Mouse (Mus musculus): ENCODE data around the gene Gucd1.
"Not testable (repeated sequence)": the region's sequence is repeated elsewhere in the genome, so short reads cannot be mapped to it uniquely, and the experiment has no call there.

Gucd1 gene

DNA sequence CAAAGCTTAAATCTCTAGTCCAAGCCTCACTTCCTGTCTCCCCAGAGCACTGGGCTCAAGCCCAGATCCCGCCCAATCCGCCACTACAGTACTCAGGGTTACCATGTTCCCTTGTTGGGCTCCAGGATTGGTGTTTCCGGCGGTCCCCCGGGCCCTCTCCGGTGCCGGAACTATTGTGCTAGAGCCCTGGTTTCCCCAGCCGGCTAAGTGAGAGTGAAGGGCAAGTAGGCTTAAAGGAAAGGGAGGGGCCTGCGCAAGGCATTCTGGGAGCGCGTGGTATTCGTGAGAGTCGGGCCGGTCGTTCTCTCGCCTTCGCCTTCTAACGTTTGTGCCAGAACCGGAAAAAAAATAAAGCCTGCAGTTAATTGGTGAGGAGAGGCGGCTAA lies at the start of gene Gucd1:
Gene Gucd1 (minus strand): TSS at position 215 of the 386 bp plus-strand sequence.
- peak; percentile 97 for DNase-seq (ENCODE audit: low read depth, low spot score)

DNA sequence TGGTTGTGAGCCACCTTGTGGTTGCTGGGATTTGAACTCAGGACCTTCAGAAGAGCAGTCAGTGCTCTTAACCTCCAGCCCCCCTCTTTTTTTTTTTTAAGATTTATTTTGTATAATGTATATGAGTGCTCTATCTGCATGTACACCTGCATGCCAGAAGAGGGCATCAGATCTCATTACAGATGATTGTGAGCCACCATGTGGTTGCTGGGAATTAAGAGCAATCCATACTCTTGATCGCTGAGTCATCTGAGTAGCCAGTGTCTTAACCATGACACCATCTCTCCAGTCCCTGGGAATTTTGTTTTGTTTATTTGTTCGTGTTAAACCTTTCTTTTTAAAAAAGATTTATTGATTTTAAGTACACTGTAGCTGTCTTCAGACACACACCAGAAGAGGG lies 49.0 kb upstream of the Gucd1 start:
- not testable (repeated sequence) for DNase-seq (ENCODE audit: low read depth, low spot score)

DNA sequence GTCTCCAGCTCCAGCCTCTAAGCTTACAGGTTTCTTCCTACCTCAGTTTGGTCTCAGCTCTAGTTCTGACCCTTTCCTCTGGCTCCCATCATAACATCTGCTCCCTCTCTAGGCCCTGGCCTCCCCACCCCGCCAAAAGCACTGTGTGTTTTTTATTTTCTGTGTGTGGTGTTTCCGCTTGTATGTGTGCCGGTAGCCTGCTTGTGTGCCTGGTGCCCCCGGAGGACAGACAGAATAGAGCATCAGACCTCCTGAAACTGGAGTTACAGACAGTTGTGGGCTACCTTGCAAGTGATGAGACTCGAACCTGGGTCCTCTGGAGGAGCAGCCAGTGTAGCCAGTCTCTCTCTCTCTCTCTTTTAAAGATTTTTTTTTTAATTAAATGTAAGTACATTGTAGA lies 48.5 kb upstream of the Gucd1 start:
- peak; percentile 30 for DNase-seq (ENCODE audit: low read depth, low spot score)

DNA sequence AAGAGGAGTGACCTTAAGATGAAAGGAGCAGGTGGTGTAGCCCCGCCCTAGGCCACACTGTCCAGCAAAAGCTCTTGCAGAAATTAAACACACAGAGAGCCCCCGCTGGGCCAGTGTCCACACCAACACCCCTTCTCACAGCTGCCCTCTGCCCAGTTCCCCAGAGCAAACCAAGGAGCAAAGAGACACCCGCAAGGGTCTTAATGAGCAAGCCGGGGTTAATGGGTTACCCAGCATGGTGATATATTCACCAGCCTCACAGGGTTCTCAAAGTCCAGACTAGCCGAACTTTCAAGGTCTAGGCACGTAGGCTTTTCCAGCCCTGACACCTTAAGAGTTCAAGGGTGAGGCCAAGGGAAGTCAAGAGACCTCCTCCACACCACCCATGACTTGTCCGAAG lies 48.1 kb upstream of the Gucd1 start:
- DNase-seq (ENCODE audit: low read depth, low spot score): no peak

DNA sequence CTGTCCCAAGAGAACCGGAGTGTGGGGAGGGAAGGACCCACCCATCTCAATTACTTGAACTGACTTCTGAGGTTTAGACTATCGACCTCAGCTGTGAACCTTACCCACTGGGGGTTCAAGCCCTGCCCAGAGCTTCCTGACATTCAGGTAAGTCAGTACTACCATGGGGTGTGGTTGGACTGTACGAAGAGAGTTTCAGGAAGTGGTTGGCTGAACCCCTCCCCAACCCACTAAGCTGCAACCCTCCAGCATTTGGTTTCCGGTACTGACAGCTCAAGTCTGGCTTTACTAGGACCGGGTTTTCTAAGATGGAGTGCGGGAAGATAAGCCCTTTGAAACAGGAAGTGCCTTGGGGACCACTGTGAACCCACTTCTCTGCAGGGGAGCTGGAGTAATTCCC lies 47.7 kb upstream of the Gucd1 start:
- DNase-seq (ENCODE audit: low read depth, low spot score): peak; percentile 83

DNA sequence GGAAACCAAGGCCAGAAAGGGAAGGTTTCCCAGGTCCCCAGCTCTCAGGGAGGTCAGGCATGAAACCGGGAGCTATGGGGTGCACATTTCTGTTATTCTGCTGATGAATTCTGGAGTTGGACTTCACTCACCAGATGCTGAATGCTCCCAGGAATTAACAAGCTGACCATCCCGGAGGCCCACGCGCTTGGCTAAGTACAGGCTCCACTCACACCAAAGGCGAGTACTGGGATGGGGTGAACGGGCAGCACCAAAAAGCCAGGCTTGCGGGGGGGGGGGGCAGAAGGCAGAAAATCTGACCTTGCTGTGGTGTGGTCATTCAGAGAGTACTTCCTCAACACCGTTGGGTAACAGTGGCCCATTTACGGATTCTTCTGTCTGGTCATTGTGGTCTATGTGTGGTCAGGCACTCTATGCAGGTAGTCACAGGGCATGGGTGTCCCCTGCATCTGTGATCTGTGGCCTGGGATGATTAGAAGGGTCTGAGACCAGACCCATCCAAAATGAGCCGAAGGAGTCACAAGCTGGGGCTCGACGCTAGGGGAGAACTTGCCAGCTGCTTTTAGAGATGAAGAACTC lies 47.0 kb upstream of the Gucd1 start:
- no peak for DNase-seq (ENCODE audit: low read depth, low spot score)

DNA sequence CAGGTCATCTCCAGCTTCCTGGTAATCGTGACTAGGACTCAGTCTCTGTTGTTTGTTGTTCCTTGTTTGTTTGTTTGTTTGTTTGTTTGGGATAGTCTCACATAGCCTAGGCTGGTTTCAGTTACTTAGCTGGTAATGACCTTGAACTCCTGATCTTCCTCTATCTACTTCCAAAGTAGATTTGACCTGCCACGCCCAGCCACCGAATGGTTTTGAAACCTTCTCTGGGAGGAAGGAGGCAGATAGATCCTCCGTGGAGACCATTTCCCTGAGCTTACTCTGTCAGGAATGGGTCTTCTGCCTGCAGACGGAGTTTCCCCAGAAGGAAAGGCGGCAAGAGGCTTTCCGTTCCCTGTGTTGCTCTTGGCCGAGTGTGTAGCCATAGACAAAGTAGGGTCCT lies 44.8 kb upstream of the Gucd1 start:
- DNase-seq (ENCODE audit: low read depth, low spot score): no peak

DNA sequence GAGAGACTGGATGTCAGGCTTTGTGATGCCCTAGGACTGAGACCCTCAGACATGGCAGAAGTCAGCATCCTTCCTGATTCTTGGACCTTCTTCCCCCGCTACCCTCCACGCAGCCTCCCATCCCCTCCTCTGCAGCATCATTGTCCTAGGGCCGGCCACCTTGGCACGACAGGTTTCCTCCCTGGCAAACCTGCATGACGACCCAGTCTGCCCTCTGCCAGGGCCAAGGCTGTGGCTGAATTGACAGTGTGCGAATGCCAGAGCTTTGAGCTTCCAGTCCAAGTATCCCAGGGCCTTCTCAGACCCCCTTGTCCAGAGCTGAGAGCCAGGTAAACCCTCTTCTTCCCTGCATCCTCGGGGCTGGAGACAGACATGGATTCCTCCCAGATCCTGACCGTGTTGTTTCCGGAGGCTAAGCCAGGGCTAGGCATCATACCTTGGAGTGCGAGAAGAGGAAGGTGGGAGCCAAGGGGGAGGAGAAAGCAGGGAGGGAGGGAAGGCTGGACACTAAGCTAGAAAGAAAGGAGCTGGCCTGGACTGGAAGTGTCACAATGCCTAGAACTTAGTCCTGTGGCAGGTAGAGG lies 43.4 kb upstream of the Gucd1 start, which contains the start of gene Ggt1:
Gene Ggt1 (plus strand): TSS at position 534 of the 584 bp plus-strand sequence.
- DNase-seq (ENCODE audit: low read depth, low spot score): no peak

DNA sequence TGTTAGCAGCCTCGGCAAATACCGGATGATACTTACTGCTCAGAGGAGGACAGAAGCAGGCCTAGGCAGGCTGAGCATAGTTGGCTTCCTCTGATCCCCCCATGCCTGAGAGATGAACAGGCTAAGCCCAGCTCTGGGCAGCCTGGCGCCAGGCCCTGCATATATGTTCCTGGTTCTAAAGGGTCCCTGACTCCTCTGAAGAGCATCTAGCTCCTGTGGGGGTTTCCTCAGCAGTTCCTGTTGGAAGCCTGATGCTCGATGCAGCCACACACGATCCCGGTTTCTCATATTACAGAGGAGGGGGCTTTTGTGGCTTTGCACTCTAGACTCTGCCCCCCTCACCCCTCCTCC lies 42.8 kb upstream of the Gucd1 start:
- DNase-seq (ENCODE audit: low read depth, low spot score): no peak

DNA sequence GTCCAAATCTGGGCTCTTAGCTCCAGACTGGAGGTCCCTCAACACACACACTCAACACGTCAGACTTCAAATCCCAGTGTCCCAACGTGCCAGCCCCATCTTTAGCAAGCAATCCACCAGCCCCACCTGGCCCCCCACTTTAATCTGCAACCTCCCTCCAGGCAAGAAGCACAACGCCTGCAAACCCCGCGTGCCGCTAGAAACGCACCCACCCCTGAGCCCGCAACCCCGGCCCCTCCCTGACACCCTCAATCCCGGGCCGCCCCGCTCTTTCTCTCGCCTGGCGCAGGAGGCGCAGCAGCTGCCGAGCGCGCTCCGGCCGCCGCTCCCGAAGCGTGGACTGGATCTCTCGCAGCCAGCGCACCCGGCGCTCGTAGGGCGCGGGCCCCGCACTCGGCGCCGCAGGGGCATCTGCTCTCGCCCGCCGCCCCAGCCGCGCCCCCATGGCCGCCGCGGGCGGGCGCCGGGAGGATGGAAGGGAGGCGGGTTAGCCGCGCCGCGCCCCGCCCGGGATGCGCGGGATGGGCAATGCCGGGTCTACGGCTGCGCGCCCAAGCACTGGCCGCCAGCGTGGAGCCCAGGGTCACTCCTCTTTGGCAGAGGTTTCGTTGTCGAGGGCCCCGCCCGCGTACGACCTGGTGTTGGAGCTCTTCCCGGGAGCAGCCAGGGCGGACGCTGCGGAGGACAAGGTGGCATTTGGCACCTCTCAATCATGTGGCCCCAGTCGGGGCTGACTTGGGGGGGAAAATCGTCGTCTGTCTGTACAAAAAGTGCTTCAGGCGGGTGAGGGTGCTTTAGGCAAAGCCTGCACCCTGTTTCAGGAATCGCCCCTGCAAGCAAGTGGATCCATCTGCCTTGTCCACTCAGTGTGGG lies 42.1 kb upstream of the Gucd1 start, which contains the start of gene Lrrc75b:
Gene Lrrc75b (minus strand): TSS at position 655 of the 873 bp plus-strand sequence.
- DNase-seq (ENCODE audit: low read depth, low spot score): peak; percentile 44

DNA sequence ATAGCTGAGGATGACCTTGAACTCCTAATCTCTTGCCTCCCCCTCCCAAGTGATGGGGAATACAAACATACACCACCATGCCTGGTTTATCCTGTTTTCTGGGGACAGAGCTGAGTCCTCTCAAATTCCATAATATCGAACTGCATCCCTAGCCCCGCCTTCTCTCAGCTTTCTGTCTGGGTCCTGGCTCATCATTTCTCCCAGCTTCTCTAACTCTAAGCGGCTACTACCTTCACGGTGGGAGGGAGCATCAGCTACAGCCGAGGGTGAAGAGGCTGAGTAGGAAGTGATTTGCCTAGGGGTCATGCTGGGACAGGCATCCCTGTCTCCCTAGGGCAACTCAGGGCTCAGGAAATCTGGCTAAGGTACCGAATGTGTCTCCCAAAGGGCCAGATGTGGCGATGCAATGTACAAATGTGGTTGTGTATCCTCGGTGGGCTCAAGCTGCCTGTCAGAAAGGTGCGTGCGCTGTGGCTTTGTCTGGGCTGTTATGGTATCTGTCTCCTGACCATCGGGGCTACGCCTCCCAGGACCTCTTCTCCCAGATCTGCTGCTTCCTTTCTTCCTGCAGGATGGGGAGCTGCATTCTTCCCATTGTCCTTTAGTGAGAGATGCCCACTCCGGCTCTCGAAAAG lies 41.4 kb upstream of the Gucd1 start:
- DNase-seq (ENCODE audit: low read depth, low spot score): no peak

DNA sequence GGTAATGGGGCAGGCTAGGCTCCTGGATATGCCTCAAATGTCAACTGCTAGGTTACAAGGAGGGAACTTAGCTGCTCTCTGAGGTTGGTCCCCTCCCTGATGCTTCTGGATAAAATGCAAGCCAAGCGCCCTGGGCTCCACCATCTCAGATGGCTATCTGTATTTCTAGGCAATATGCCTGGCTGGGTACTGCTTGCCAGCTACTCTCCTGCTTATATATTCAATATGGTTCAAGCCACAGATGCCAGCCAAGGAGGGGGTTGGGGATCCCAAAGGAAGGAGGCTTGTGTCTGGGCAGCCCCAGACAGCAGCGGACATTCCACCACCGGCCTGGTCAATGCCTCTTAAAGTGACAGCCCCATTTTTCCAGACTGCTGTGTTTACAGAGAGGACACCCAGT lies 40.7 kb upstream of the Gucd1 start:
- DNase-seq (ENCODE audit: low read depth, low spot score): no peak

DNA sequence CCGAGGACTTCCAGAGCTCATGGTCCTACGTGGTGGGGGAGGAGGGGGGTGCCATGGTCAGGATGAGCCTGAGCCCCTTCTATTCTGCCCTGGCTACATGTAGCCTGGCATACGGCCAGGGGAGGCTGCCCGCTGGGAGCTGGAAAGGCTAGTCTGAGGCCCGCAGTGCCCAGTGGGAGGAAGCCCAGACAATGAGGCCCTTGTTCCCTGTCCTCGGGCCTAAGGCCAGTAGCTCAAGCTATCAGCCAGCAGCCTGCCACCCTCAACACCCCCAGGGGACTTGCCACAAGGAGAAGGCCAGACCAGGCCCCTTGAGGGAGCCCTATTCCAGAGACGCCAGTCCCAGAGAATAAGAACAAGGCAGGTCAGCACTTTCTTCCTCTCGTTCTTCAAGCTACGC lies 38.3 kb upstream of the Gucd1 start:
- DNase-seq (ENCODE audit: low read depth, low spot score): no peak

DNA sequence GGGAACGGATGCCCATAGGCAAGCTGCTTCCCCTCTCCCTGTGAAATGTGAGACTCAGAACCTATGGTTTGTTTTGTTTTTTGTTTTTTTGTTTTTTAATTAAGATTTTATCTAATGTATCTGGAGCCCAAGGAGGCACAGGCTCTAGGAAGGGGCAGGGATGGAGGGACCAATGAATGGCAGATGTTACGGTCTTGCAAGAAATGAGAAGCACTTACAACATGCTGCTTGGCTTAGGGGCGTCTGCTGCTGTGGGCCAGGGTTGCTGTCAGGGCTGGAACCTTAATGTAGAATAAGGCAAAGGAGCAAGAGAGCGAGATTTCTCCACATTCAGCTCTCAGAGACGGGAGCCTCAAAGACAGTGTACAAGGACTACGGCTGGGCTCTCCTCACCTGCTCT lies 37.8 kb upstream of the Gucd1 start:
- no peak for DNase-seq (ENCODE audit: low read depth, low spot score)

DNA sequence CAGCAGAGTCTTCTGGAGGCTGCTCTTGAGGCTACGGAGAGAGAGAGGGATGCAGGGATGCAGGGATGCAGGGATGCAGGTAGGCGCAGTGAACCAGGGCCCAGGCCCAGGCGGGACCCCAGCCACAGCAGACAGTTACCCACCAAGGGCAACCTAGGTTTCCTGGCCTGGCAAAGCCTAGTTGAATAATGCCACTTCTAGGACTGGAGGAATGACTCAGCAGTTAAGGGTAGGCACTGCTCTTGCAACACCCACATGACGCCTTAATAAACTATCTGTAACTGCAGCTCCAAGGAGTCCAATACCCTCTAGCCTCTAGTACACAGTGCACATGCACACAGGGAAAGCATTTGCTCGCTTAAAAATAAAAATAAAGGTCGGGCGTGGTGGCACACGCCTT lies 36.3 kb upstream of the Gucd1 start:
- no peak for DNase-seq (ENCODE audit: low read depth, low spot score)

DNA sequence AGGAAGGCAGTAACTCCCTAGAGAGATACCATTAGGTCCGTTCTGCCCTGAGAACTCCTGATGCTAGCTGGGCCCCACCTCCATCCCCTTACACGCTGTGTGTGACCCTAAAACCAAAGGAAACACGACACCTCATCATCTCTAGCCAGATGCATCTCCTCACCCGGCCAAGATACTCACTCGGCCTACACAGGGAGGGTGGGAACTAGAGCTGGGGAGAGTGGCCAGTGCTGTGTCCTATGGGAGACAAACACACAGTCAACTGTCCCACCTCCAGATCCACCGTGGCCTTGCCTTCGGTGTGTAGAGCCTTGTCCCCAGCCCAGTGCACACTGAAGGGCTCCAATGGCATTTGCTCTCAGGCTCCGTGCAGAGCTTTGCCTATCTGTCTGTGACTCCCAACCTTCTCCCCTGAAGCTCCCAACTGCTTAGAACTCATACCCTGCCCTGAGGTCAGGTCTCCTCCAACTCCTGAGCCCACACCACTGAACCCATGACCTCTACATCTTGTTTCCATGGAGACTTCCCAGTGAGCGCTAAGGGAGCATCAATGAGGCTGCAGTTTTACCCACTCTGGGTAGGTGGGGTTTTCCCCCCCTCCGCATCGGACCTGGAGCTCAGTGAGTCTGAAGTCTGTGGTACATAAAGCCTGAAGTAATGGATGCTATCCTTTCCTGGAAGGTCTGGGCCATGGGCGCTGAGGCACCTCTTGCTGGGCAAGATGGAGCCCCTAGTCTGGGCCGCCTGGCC lies 35.1 kb upstream of the Gucd1 start:
- no peak for DNase-seq (ENCODE audit: low read depth, low spot score)

DNA sequence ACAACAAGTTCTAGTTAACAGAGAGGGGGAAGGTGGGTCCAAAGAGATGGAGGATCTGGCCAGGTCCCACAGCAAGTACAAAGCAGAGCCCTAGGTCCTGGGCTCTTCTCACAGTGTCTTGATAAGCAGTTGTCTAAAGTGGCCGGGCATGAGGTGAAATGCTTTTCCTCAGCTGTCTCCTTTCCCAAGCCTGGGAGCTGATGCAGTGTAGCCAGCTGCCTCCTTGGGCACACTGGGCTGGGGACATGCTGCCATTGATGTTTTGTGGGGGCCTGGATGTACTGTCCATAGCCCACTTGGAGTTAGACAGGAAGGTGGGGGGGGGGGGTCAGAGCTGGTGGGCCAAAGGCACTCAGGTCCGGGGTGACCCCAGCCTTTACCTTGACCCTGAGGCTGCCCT lies 34.3 kb upstream of the Gucd1 start:
- DNase-seq (ENCODE audit: low read depth, low spot score): no peak

DNA sequence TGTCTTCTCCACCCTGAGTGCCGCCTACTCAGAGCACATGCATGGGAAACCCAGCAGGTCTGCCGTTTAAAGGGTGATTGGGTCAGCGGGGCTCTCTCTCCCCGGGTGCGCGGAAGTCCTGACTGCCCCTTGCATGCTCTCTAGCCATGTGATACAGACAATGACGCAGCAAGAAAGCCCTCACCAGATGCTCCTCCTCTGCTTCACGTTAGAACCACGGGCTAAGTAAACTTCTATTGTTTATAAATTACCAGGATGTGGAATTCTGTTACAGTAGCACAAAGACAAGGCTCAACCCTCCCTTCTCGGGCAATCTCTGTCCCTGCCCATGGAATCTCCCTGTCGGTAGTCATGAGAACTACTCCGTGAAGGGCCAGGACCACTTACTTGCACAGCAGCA lies 33.4 kb upstream of the Gucd1 start:
- no peak for DNase-seq (ENCODE audit: low read depth, low spot score)

DNA sequence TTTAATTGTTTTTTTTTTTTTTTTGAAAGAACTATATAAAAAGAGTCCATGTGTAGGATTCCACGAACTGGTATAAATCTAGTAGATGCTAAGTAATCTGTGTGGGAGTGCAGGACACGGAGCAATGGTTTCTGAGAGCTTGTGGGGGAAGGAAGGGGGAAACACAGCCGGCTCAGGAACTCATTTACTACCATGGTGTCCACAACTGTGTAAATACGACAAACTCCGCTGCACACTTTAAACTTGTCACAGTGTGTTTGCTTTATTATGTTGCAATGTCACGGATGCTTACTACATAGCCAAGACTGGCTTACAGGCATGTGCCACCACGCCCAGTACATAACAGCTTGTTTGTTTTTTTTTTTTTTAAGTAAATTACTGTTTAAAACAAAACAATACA lies 32.1 kb upstream of the Gucd1 start:
- DNase-seq (ENCODE audit: low read depth, low spot score): no peak

DNA sequence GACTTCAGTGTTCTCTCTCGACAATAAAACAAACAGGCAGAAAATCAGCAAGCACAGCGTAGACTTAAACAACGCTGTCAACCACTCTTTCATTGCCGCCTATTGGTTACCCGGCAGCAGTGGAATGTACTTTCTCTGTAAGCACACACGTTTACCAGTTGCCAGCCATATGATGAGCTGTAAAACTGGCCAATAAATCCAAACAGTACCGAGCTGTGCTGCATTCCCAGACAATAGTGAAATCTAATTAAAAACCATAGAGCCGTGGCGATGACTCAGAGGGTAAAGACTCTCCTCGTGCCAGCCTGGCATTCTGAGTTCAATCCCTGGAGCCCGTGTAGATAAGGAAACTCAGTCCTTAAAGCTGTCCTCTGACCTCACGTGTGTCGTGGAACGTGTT lies 30.7 kb upstream of the Gucd1 start:
- no peak for DNase-seq (ENCODE audit: low read depth, low spot score)

DNA sequence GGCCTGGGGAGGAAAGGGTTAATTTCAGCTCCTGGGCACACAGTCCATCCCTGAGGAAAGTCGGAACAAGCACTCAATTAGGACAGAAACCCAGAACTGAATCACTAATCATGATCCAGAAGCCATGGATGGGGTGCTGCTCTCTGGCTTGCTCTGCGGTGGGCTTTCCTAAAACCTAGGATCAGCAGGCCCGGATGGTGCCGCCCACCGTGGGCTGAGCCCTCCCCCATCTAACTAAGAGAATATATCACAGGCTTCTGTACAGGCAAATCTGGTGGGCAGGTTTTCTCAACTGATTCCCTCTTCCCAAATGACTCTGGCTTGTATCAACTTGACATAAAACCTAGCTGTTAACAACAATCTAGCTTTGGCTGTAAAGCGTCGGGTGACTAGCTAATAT lies 30.1 kb upstream of the Gucd1 start:
- no peak for DNase-seq (ENCODE audit: low read depth, low spot score)

DNA sequence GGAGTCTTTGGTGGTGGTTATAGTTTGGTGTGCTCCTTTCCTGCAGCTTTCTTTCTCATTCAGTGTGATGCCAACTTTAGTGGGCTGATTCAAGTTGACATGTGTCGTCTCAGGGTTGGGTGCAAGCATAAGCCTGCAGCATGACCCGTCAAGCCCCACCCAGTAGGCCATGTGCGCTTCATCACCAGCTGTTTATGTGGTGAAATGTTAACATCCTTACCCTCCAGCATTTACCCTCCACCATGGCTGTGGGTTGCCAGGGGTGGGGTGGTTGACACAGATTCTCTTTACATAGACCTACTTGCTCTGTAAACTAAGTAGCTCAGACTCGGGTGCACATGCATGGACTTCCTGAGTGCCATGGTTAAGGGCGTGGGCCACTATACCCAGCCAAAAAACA lies 18.4 kb upstream of the Gucd1 start:
- DNase-seq (ENCODE audit: low read depth, low spot score): peak; percentile 51
